Mouse (Mus musculus) ovary, adult 18-20 months (tissue): Measurements from ENCODE around the gene Exd1.

Experiments
- DNase-seq: peaks from one replicate; pipeline ENCODE4 v3.0.0; 2022; ENCODE audit warnings: low spot score, mixed read lengths

The Exd1 gene

GRCm38 (mm10) chr2:119547522-119548370, at the start of gene Exd1, which contains the start of gene Chp1:
Gene Exd1, minus strand, starts transcription at chr2:119547627.
Gene Chp1, plus strand, starts transcription at chr2:119547697.
- DNase-seq = peak; percentile 98

GRCm38 (mm10) chr2:119596781-119597330, 49.4 kb upstream of the Exd1 start:
- no peak for DNase-seq

GRCm38 (mm10) chr2:119595308-119595707, 47.9 kb upstream of the Exd1 start:
- DNase-seq = no peak

GRCm38 (mm10) chr2:119594113-119594981, 46.9 kb upstream of the Exd1 start:
- DNase-seq = peak; percentile 93

- DNase-seq = no peak
These were observed 46.3 kb upstream of the Exd1 start for GRCm38 (mm10) chr2:119593765-119594112.

GRCm38 (mm10) chr2:119591247-119591646, 43.8 kb upstream of the Exd1 start:
- no peak for DNase-seq

GRCm38 (mm10) chr2:119587383-119587782, 40.0 kb upstream of the Exd1 start:
- peak; percentile 2 for DNase-seq

GRCm38 (mm10) chr2:119584282-119584681, 36.9 kb upstream of the Exd1 start:
- DNase-seq = no peak

- DNase-seq = no peak
These were observed 36.0 kb upstream of the Exd1 start for GRCm38 (mm10) chr2:119583439-119583838.

- DNase-seq = no peak
These were observed 34.1 kb upstream of the Exd1 start for GRCm38 (mm10) chr2:119581571-119581970.

GRCm38 (mm10) chr2:119572471-119572870, 25.0 kb upstream of the Exd1 start:
- DNase-seq = no peak

- no peak for DNase-seq
These were observed 18.9 kb upstream of the Exd1 start for GRCm38 (mm10) chr2:119566182-119566855.

- DNase-seq = no peak
These were observed 17.9 kb upstream of the Exd1 start for GRCm38 (mm10) chr2:119565284-119565683.

GRCm38 (mm10) chr2:119561794-119562193, 14.4 kb upstream of the Exd1 start:
- DNase-seq = no peak

- no peak for DNase-seq
These were observed 11.4 kb upstream of the Exd1 start for GRCm38 (mm10) chr2:119558737-119559340.

- no peak for DNase-seq
These were observed 10.6 kb upstream of the Exd1 start for GRCm38 (mm10) chr2:119558039-119558438.

GRCm38 (mm10) chr2:119549678-119550077, 2.3 kb upstream of the Exd1 start:
- no peak for DNase-seq

GRCm38 (mm10) chr2:119548691-119549090, 1.3 kb upstream of the Exd1 start:
- no peak for DNase-seq

- no peak for DNase-seq
These were observed 889 bp upstream of the Exd1 start for GRCm38 (mm10) chr2:119548371-119548660.

GRCm38 (mm10) chr2:119546848-119547521, 442 bp downstream of the Exd1 start:
- peak; percentile 70 for DNase-seq

GRCm38 (mm10) chr2:119543656-119544055, 3.8 kb downstream of the Exd1 start:
- no peak for DNase-seq
